Mouse (Mus musculus): Measurements from ENCODE around the gene Btbd9.

Gene Btbd9

GRCm38 (mm10) chr17:30453272-30453671, 123.0 kb downstream of the Btbd9 start:
- no peak for DNase-seq (ENCODE audit: low spot score)

GRCm38 (mm10) chr17:30452363-30452762, 123.9 kb downstream of the Btbd9 start:
- no peak for DNase-seq (ENCODE audit: low spot score)

- DNase-seq (ENCODE audit: low spot score), result no peak
Observed at GRCm38 (mm10) chr17:30448562-30448961, 127.7 kb downstream of the Btbd9 start.

- no peak for DNase-seq (ENCODE audit: low spot score)
Observed at GRCm38 (mm10) chr17:30445805-30446441, 130.4 kb downstream of the Btbd9 start.

GRCm38 (mm10) chr17:30439702-30440101, 136.6 kb downstream of the Btbd9 start:
- no peak for DNase-seq (ENCODE audit: low spot score)

- no peak for DNase-seq (ENCODE audit: low spot score)
Observed at GRCm38 (mm10) chr17:30438786-30439185, 137.5 kb downstream of the Btbd9 start.

- DNase-seq (ENCODE audit: low spot score), result no peak
Observed at GRCm38 (mm10) chr17:30436021-30436461, 140.2 kb downstream of the Btbd9 start.

GRCm38 (mm10) chr17:30435478-30435877, 140.8 kb downstream of the Btbd9 start:
- no peak for DNase-seq (ENCODE audit: low spot score)

GRCm38 (mm10) chr17:30432094-30432493, 144.2 kb downstream of the Btbd9 start:
- DNase-seq (ENCODE audit: low spot score), result no peak

GRCm38 (mm10) chr17:30430961-30431640, 145.2 kb downstream of the Btbd9 start:
- DNase-seq (ENCODE audit: low spot score), result no peak

- no peak for DNase-seq (ENCODE audit: low spot score)
Observed at GRCm38 (mm10) chr17:30428661-30429060, 147.6 kb downstream of the Btbd9 start.

- no peak for DNase-seq (ENCODE audit: low spot score)
Observed at GRCm38 (mm10) chr17:30423256-30423852, 152.9 kb downstream of the Btbd9 start.

- no peak for DNase-seq (ENCODE audit: low spot score)
Observed at GRCm38 (mm10) chr17:30422278-30422677, 154.0 kb downstream of the Btbd9 start.

GRCm38 (mm10) chr17:30421256-30421655, 155.0 kb downstream of the Btbd9 start:
- DNase-seq (ENCODE audit: low spot score), result no peak

GRCm38 (mm10) chr17:30419494-30419893, 156.8 kb downstream of the Btbd9 start:
- DNase-seq (ENCODE audit: low spot score), result no peak

GRCm38 (mm10) chr17:30418510-30418909, 157.8 kb downstream of the Btbd9 start:
- no peak for DNase-seq (ENCODE audit: low spot score)

- no peak for DNase-seq (ENCODE audit: low spot score)
Observed at GRCm38 (mm10) chr17:30417106-30417505, 159.2 kb downstream of the Btbd9 start.

- DNase-seq (ENCODE audit: low spot score), result no peak
Observed at GRCm38 (mm10) chr17:30415693-30416092, 160.6 kb downstream of the Btbd9 start.

GRCm38 (mm10) chr17:30412991-30413390, 163.3 kb downstream of the Btbd9 start:
- DNase-seq (ENCODE audit: low spot score), result no peak

- no peak for DNase-seq (ENCODE audit: low spot score)
Observed at GRCm38 (mm10) chr17:30406002-30406401, 170.3 kb downstream of the Btbd9 start.

- DNase-seq (ENCODE audit: low spot score), result no peak
Observed at GRCm38 (mm10) chr17:30402871-30403270, 173.4 kb downstream of the Btbd9 start.

- DNase-seq (ENCODE audit: low spot score), result no peak
Observed at GRCm38 (mm10) chr17:30395261-30395660, 181.0 kb downstream of the Btbd9 start.

GRCm38 (mm10) chr17:30392031-30392430, 184.3 kb downstream of the Btbd9 start:
- DNase-seq (ENCODE audit: low spot score), result no peak

Measured in T-cell, adult 2 months (primary cell).